In the genomic region with DNA sequence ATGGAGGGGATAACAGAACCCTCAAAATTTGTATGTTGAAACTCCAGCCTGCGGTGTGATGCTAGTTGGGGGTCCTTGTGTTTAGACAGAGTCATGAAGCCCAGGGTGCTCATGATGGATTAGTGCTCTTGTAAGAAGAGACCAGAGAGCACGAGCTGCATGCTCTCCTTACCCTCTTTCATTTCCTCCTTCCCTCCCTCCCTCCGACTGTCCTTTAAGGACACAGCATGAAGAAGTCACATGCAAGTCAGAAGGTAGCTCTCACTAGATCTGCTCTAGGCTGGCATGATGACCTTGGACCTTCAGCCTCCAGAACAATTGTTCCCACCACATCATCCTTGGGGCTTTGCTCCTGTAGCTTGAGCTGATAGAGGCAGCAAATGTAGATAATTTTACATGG, we compare ENCODE assay signal across 24 mouse cellular contexts. TPM values are rescaled to one million over a fixed set of nuclear protein-coding genes. Genes with fewer than 3 reads are reported as not detected.
A peak's percentile ranks its signal among the peaks of the same experiment; 100 is the strongest.
DNase-seq lines count a peak whose midpoint lies in the region; ATAC-seq lines count a peak whose summit lies in the region.
"Had no signal": no experiment of that assay in that cellular context is flagged by ENCODE, and none has a peak within 500 bp of the region (broad histone marks: within the 10 kb centered on the region; RNA-seq: fewer than 3 reads in every experiment).

No protein-coding gene starts in this region.

- WGBS in heart, embryonic 13.5 days: 65% methylated on average over 3 of the region's 3 CpGs
- WGBS in kidney, embryonic 15.5 days: 48% methylated on average over 3 of the region's 3 CpGs
- WGBS in embryonic facial prominence, embryonic 10.5 days: 73% methylated on average over 3 of the region's 3 CpGs
- 71% methylated on average over 3 of the region's 3 CpGs for WGBS in limb, embryonic 10.5 days

- no peak for DNase-seq in heart, adult 11 months
- DNase-seq in kidney, postnatal 10 days: no peak
- DNase-seq in embryonic facial prominence, embryonic 10.5 days (ENCODE audit: low spot score): no peak
- no peak for DNase-seq in limb, embryonic 10.5 days (ENCODE audit: low spot score)
- no peak for DNase-seq in cerebellum, postnatal 36 days
- no peak for DNase-seq in left cerebral cortex, adult 8-10 months (ENCODE audit: low spot score in 2 of 2)
- DNase-seq: cerebellum, adult 11 months; cerebellum, adult 9-11 months; liver; lung, postnatal 36 days; right cerebral cortex, postnatal 25 days; spleen, adult 18-20 months had no signal

- no peak overlapping the region for H3K4me3 ChIP-seq in heart, embryonic 13.5 days
- no peak overlapping the region for H3K4me3 ChIP-seq in kidney, embryonic 15.5 days (replicated peaks)
- H3K4me3 ChIP-seq in embryonic facial prominence, embryonic 10.5 days: no peak overlapping the region
- no peak overlapping the region for H3K4me3 ChIP-seq in limb, embryonic 10.5 days
- H3K4me3 ChIP-seq: embryonic facial prominence, embryonic 15.5 days; hindbrain, embryonic 15.5 days; liver, embryonic 15.5 days; megakaryocyte, embryonic 14.5 days; midbrain, embryonic 13.5 days; neural tube, embryonic 12.5 days had no signal

- peaks cover 38% of the 10 kb centered on the region for H3K36me3 ChIP-seq in heart, embryonic 13.5 days
- H3K36me3 ChIP-seq in kidney, embryonic 15.5 days: 0 out of 2 replicates have a peak, but pooled peaks cover 3% of the 10 kb centered on the region
- H3K36me3 ChIP-seq in embryonic facial prominence, embryonic 10.5 days (replicated peaks): no peaks in the 10 kb centered on the region; the same call in none of the 2 replicates
- H3K36me3 ChIP-seq in limb, embryonic 10.5 days: 0 out of 2 replicates have a peak, but pooled peaks cover 5% of the 10 kb centered on the region
- H3K36me3 ChIP-seq: embryonic facial prominence, embryonic 15.5 days; G1E; hindbrain, embryonic 15.5 days; liver, embryonic 15.5 days; midbrain, embryonic 13.5 days; neural tube, embryonic 12.5 days had no signal

- peaks cover 92% of the 10 kb centered on the region for H3K4me1 ChIP-seq in heart, embryonic 13.5 days
- H3K4me1 ChIP-seq in kidney, embryonic 15.5 days: peaks cover 80% of the 10 kb centered on the region
- peaks cover 28% of the 10 kb centered on the region for H3K4me1 ChIP-seq in embryonic facial prominence, embryonic 10.5 days
- peaks cover 16% of the 10 kb centered on the region for H3K4me1 ChIP-seq in limb, embryonic 10.5 days
- H3K4me1 ChIP-seq: hindbrain, embryonic 15.5 days; midbrain, embryonic 13.5 days; neural tube, embryonic 12.5 days had no signal

- no peak overlapping the region for H3K4me2 ChIP-seq in heart, embryonic 13.5 days
- no peak overlapping the region for H3K4me2 ChIP-seq in kidney, embryonic 15.5 days
- H3K4me2 ChIP-seq: embryonic facial prominence, embryonic 15.5 days; hindbrain, embryonic 15.5 days; liver, embryonic 15.5 days; midbrain, embryonic 13.5 days; neural tube, embryonic 12.5 days had no signal

- no peak for ATAC-seq in heart, embryonic 13.5 days (ENCODE audit: extremely low read depth, insufficient number of reproducible peaks, low FRiP score, low TSS enrichment)
- no peak for ATAC-seq in kidney, embryonic 15.5 days (replicated peaks; ENCODE audit: low FRiP score)
- ATAC-seq: forebrain, embryonic 14.5 days; midbrain, embryonic 13.5 days; Patski had no signal

- no peaks in the 10 kb centered on the region for H3K9me3 ChIP-seq in heart, embryonic 13.5 days
- no peaks in the 10 kb centered on the region for H3K9me3 ChIP-seq in kidney, embryonic 15.5 days (replicated peaks)
- H3K9me3 ChIP-seq in embryonic facial prominence, embryonic 10.5 days: no peaks in the 10 kb centered on the region
- H3K9me3 ChIP-seq in limb, embryonic 10.5 days (replicated peaks): no peaks in the 10 kb centered on the region
- H3K9me3 ChIP-seq: embryonic facial prominence, embryonic 15.5 days; G1E; hindbrain, embryonic 15.5 days; liver, embryonic 15.5 days; midbrain, embryonic 13.5 days; neural tube, embryonic 12.5 days had no signal

- peak overlapping the region; percentile 58 for H3K27ac ChIP-seq in heart, embryonic 13.5 days (replicated peaks)
- 0 out of 2 replicates have a peak overlapping the region, but pooled peaks have one; percentile 45 for H3K27ac ChIP-seq in kidney, embryonic 15.5 days
- H3K27ac ChIP-seq in embryonic facial prominence, embryonic 10.5 days (replicated peaks): peak overlapping the region; percentile 37; the same call in 1 of the 2 replicates
- H3K27ac ChIP-seq in limb, embryonic 10.5 days: peak overlapping the region; percentile 9; the same call in 1 of the 2 replicates
- H3K27ac ChIP-seq: embryonic facial prominence, embryonic 15.5 days; hindbrain, embryonic 15.5 days; kidney, postnatal 0 days; liver, embryonic 15.5 days; midbrain, embryonic 13.5 days; neural tube, embryonic 12.5 days had no signal

- H3K27me3 ChIP-seq in heart, embryonic 13.5 days (replicated peaks): no peaks in the 10 kb centered on the region
- H3K27me3 ChIP-seq in kidney, embryonic 15.5 days: no peaks in the 10 kb centered on the region
- no peaks in the 10 kb centered on the region for H3K27me3 ChIP-seq in embryonic facial prominence, embryonic 10.5 days (replicated peaks; ENCODE audit: low read depth, poor library complexity, severe bottlenecking)
- H3K27me3 ChIP-seq in limb, embryonic 10.5 days (ENCODE audit: low read depth, poor library complexity, severe bottlenecking): no peaks in the 10 kb centered on the region
- H3K27me3 ChIP-seq: embryonic facial prominence, embryonic 15.5 days; hindbrain, embryonic 15.5 days; liver, embryonic 15.5 days; megakaryocyte, embryonic 14.5 days; midbrain, embryonic 13.5 days; neural tube, embryonic 12.5 days; Patski had no signal

- peak overlapping the region; percentile 30; the same call in 1 of the 2 replicates for H3K9ac ChIP-seq in heart, embryonic 13.5 days
- H3K9ac ChIP-seq in kidney, embryonic 15.5 days: no peak overlapping the region
- H3K9ac ChIP-seq: embryonic facial prominence, embryonic 15.5 days; hindbrain, embryonic 15.5 days; liver, embryonic 15.5 days; midbrain, embryonic 13.5 days; neural tube, embryonic 12.5 days had no signal

RNA-seq across cellular contexts. Expression of gene Creb3l2, which starts 30.2 kb away (rescaled TPM):
- polyA plus RNA-seq in heart, embryonic 13.5 days (2015; fragmentation: Nextera tagmentation; extraction: Ambion mirVana): 29.9 and 30.1 TPM in 2 replicates
- 31.1 and 31.4 TPM in 2 replicates for polyA plus RNA-seq in kidney, embryonic 15.5 days (2015; fragmentation: Nextera tagmentation; extraction: Ambion mirVana)
- polyA plus RNA-seq in embryonic facial prominence, embryonic 10.5 days (2016; fragmentation: Nextera tagmentation; extraction: Ambion mirVana): 12.4 and 12.5 TPM in 2 replicates
- 9.6 and 17.2 TPM in 2 replicates for polyA plus RNA-seq in limb, embryonic 10.5 days (2016; fragmentation: Nextera tagmentation; extraction: Ambion mirVana)
- total RNA-seq in left cerebral cortex, adult 8-10 months (2022): 10 to 100 TPM in 1 of 4 experiments, 1 to 10 TPM in 3; 7.9 to 10.8 (median 9.6) TPM
- polyA plus RNA-seq: G1E had no signal
